Mouse (Mus musculus): Measurements from ENCODE around the gene Hsd17b3.

DNA sequence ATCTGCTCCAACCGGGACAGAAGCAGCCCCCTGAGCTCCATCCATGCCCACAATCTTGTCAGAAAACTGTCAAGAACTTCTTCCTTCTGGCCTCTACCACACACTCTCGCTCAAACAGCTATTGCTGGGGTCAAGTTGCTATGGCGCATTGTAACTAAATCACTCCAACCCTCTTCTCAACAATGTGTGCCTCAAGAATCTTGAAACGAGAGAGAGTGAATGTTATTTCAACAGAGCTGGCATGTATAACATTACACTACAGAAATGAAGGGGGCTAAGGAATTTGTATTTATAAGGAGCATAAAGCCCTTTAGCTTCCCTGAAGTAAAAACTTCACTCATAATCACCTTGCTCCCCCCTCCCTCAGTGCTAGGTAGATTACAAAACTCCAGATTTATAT lies 37.3 kb upstream of the Hsd17b3 start:
- no peak for TF ChIP-seq POLR2A (IDR thresholded peaks at IDR 0.05; ENCODE audit: borderline replicate concordance, extremely low read depth, insufficient read depth, insufficient read length, poor library complexity, severe bottlenecking)
- TF ChIP-seq CTCF (IDR thresholded peaks at IDR 0.05; ENCODE audit: borderline replicate concordance, extremely low read depth, insufficient read depth, insufficient read length): no peak
